Mouse (Mus musculus) embryo, embryonic 11.5 days (tissue): ENCODE measurements at regions not wholly inside any gene's neighbourhood (a gene's known extent, or its start where the extent isn't known, plus 50 kb on each side); places are given as distances from the start of the nearest gene placed in this dataset.

Experiments
- DNase-seq: peaks from one replicate; pipeline ENCODE4 v3.0.0-alpha.2; 2012; ENCODE audit warnings: low read depth, low spot score

DNA sequence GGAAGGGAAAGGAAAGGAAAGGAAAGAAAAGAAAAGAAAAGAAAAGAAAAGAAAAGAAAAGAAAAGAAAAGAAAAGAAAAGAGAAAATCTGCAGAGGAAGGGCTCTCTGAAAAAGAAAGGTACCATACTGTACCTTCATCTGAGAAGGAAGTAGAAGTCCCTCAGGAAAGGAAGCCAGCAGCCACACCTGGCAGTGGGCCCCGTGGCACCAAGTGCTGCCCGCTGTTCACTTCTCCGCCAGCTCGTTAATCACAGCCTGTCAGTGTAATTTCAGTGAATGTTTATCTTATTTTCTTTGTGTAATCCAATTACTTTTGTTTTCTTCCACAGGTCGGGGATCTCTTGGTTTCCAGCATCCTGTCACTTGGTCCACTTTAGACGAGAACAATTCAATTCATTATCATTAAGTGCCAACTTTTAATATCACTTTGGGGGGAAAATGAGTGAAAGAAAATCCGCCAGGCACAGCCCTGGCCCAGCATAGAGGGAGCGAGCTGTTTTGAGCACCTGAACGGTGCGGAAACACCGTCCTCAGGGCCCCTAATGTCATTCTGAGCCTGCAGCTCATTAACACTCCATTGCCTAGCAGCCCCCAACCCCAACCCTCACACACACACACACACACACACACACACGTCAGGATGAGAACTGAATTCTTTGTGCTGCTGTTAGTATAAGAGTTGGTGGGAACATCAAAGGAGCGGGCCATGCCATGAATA lies 309.7 kb downstream of the Irx2 start:
- no peak for DNase-seq

- no peak for DNase-seq
Measured at GRCm38 (mm10) chr13:72947374-72948165, 312.7 kb upstream of the Irx4 start.

DNA sequence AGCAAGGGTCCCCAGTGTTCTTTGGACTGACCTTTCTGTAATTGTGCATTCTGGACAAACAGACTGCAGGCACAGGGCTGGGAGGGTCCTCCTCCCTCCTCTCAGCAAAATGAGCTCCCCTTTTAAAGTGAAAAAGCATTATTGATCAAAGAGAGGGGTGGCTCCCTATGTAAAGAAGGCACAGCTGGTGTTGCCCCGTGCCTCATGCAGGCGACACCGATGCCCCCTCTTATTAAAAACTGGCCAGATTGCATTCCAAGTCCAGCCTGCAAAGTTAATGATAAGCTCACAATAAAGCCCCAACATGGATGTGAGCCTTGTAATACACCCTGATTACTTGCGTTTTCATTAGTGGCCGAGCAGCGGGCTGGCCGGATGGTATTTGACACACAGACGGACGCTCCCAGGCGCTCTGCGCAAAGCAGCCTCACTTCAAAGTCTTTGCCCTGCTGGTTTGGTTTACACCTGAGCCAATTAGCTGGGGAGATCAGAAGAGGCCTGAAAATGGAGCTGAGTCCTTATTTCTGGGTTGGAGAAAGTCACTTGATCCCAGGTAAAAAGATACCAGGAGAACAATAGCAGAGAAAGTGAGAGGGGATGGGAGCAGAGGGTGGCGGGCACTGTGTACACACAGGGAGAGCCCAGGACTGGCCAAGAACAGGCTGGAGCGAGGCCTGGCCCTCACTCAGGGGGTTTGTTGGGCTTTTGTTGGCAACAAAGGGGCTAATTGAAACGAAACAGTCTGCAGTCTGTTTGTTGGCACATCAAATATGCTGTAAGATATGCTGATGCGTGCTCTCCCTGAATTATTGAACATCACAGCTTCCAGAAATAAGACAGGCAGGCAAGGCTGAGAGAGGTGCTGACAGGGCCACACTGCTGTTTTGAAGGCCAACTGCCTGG lies 301.4 kb upstream of the Irx4 start:
- no peak for DNase-seq

DNA sequence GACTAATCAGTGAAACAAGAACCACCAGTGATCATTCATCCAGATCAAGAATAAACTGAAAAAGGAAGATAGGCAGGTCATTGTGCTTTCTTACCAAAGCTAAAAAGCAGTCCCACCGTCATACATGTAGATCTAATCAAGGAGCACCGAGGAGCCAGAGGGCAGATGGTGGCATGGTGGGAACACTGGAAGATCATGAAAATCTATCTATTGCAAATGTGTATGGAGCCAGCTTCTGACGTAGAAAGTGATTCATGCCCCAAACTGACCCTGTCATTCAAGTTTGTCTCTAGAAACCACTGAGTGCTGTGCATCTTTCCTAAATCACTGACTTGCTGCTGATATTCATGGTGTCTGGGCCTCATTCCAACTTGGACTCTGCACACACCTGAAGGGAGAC lies 299.0 kb upstream of the Irx4 start:
- DNase-seq = no peak

DNA sequence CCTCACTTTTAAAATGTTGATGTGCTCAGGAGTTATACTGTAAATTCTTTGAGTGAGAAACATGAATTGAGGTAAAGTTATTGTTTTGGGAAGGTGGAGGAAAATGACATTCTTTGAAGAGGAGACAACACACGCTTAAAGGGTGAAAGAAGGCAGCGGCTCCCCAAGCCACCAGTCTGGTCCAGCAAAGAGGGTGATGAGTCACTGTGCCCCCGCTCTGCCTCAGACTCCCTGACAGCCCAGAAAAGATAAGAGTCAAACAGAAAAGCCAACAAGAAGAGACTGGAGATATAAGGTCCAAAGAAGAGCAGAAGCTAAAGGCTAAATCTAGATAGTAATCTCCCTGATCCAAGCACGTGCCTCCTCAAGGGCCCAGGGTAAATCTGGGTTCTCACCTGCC lies 288.1 kb upstream of the Irx4 start:
- no peak for DNase-seq

- no peak for DNase-seq
Measured at GRCm38 (mm10) chr13:72972894-72973293, 287.4 kb upstream of the Irx4 start.

GRCm38 (mm10) chr13:72977213-72977612 lies 283.1 kb upstream of the Irx4 start:
- DNase-seq = no peak

DNA sequence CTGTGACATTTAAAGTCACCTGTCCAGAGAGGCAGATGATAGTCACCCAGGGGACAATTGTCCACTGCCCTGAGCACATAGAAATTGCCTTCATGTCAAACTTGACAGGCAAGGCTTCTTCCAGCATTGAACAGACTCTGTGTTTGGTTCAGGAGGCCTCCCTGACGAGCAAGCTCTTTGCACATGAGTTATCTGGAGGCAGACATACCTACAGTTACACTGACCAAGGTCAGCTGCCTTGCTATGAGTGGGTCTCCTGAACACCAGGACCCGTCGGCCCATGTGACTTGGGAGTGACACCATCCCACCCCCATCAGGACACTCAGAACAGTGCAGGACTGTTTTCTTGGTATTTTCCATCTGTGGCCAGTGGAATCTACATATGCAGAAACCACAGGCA lies 282.3 kb upstream of the Irx4 start:
- no peak for DNase-seq

DNA sequence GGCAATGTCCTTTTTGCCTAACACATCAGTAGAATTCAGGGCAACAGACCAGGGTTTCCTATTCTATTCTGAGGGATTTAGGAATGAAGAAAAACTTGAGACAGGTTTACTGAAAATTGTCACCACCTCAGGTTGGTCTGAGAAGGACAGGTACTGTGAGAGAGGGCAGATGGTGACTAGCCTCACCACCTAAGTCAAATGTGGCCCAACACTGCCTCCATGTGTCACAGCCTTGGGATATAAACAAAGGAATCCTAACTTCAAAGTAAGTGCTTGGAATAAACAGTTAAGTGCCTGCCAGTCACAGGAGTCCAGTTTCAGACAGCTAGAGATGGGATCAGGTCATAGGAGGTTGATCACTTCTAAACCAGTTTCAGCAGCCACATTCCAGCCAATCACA lies 281.3 kb upstream of the Irx4 start:
- no peak for DNase-seq

DNA sequence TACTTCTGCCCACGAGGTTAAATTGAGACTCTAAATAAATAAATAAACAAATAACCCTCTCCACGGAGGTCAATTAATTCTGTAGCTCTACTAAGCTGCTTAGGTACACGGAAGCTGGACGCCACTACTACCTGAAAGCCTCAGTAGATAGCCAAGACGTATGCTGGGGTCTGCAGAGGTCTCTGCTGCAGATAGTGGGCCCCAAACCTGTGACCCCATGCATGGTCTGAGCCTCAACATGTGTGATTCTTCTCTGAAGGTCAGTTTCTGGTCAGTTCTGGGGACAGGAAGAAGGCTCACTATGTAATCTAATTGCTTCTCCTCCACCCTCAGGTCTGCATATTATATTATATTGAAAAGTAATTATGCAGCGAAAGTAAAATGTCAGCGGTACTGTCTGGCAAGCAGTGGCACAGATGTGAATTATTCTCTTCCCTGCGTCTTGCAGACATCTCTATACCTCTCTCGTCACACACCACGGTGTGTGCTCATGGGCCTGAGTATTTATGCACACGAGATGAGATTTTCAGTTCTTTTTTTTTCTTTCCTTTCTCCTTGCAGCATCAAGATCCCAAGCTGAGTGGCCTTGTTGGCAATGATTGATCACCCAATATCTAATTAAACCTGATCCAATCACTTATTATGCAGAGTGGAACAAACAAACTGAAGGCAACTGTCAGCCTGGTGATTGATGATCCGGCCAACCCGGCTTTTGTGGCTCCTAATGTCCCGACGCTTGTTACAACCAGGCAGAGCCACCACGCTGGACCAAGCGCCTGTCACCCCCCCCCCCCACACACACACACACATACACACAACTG lies 267.5 kb upstream of the Irx4 start:
- DNase-seq = no peak

DNA sequence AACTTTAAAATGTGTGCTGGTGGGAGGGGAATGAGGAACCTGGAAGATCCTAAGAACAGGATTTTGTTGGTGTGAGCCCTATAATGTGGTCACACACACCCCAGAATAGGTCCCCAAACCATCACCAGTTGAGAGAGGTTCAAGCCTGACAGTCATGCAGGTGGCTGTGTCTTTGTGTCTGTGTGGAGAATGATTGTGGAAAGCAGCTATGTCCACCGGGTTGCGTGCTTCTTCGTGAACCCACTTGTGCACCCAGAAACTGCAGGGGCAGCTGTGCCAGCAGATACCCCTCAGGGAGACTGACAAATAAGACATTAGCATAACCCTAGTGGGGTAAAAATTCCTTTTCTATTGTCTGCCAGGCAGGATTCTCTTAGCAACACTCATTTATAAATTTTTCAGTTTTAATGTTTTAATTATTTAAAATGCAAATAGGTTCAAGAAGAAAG lies 266.8 kb upstream of the Irx4 start:
- no peak for DNase-seq

- DNase-seq = no peak
Measured at GRCm38 (mm10) chr13:72994538-72994937, 265.7 kb upstream of the Irx4 start.

DNA sequence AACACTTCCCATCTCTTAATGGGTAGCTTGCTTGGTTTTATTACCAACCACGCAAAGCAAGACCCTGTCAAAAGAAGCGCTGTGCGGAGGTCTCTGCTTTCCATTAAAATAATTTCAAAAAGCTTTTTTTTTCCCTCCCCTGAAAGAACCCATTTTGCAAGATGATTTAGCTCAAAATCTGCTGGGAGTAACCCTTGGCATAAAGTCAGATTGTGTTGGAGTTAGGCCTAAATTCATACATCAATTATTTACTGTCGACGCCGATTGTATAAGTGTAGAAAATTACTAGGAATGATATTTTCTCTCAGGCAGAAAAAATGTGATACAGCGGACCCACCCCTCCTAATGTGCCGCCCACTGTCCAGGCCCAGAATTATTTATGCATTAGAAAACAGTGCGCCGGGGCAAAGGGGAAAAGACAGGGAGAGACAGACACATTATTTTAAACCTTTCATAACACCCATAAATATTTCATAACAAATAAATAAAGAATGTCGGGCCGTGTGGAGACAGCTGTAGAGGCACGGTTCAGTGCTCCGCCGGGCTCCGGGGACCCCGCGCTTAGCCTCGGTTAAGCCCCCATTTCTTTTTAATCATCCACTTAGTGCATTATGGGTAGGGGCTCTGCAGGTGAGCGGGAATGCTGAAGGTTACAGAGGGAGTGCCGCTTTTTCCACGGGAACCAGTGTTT lies 251.3 kb upstream of the Irx4 start:
- peak; percentile 16 for DNase-seq

DNA sequence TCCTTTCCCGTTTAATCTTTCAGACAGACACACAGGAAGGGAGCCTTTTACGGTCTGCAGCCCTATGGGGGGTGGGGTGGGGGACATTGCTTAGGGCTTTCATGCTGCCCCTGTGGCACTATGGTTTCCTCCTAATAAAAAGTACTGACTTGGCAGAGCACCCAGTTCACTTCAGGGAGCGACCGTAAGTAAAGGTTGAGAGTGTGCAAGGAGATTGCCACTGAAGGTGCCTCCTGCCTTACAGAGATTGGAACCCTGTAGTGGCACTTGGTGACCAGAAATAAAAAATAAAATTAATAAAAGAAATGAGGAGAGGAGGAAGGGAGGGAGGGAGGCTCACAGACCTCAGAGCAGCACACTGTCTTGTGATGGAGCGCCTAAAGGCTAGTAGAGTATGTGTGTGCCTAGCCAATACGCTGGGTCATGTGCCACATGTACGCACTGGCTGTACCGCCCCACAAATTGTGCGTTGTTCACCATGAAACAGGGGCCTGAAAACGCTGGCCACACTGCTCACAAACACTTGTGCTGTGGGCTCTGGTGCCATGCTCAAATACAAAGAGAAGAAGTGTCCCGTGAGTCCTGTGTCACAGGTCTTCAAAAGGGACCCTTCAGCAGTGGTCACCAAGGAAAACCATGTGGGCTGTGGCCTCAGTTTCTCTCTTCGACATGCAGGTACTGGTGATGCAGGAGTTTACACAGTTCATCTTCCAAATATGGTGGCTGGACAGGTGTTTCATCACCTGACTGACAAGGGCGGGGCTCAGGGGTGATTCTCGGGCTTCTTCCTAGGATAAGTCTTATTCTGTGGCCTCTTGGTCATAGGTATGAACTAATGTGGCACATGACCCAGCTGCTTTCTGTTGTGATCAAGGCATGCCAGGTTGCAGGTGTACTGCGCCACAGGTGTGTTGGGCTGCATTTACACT lies 250.5 kb upstream of the Irx4 start:
- no peak for DNase-seq

GRCm38 (mm10) chr13:73019181-73019580 lies 241.1 kb upstream of the Irx4 start:
- no peak for DNase-seq

DNA sequence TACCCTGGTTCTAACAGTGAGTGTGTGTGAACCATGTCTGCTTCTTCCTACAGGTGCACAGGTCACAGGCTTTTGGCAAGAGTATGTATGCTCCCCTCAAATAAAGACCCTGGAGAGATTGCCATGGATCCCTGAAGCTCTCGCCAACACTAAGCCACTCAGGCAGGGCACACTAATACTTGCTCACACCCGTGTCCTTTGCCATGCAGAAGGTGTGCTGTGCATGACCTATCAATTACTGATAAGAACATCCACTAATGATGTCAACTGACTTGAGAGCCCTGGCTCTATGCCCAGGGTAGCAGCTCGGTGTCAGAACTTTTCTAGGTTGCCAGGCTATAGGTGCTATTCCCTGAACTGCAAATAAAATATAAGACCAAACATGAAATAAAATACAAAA lies 229.1 kb upstream of the Irx4 start:
- DNase-seq = no peak

DNA sequence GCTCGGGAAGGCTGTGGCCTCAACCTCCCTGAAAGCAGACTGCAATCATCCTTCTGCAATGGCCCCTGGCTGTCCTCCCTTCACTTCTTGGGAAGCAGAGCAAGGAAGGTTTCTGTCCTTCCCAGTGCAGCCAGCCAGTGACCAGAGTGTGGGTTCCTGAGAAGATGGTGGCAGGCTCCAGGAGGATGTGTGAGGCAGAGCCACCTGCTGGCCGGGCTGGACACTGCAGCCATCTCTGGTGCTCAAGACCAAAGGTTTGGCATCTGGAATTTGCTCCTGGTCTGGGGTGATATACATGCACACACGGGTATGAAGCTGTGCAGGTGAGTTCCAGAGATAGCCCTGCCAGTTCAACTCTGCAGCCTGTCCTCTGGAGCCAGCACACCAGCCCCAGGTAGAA lies 227.2 kb upstream of the Irx4 start:
- DNase-seq = peak; percentile 48

DNA sequence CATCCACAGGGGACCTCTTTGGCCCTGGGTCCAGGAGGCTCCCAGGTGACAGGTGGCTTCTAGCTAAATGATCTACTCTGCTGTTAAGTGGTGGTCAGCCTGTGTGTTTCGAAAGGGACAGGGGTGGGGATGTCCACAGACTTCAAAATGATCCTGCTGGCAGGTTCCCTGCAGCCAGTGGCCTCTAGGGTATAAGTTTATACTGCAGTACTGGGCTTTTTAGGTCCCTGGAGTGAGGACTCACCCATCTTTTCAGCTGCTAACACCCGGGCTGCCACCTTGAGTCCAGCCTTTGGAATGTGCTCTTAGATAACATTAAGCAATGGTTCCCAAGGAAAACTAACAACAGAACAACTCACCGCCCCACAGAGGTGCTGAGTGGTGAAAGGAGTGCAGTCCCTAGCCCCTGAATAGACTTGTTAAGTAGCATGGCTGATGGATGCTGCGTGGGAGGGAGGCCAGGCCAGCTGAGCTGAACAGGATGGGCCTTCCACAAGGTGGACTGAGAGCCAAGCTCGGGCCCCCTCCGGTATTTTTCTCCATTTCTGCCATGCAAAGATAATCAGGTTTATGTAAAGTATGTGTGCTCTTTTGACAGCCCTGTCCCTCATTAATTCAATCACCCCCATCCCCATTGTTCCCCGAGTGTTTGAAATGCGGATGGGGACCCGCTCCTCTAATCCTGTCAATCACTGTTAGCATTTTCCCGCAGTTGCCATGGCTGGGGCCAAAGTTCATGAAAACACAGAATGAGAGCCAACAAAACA lies 226.0 kb upstream of the Irx4 start:
- peak; percentile 29 for DNase-seq

DNA sequence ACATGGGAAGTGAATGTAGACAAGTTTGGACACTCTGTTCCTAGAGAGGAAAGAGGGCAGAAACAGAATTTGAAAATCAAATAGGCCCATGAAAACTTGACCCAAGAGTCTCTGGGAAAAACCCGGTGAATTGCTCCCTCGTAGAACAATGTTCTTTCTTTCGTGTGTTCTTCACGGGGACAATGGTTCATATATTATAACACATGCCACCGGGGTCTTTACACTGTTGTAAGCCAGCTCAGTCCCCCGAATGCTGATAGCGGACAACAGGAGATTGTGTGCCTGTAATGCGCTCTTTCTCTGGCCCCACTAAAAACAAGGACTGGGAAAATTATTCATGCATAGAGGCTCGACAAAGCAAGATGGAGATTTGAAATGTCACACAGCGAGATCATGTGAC lies 225.4 kb upstream of the Irx4 start:
- peak; percentile 8 for DNase-seq
